Mouse (Mus musculus) MEL (cell line): ENCODE results near the gene Tent2.

Source experiments
- CTCF ChIP-seq, 3 experiments: IDR thresholded peaks in 2 of 3; conservative IDR thresholded peaks in 1 of 3; 2 replicates each; pipeline ENCODE4 v1.5.1; 2011 to 2012; ENCODE audit warnings: low read length in 3 of 3, low read depth in 2 of 3, mild to moderate bottlenecking in 2 of 3, improper control_type of control experiment in 1 of 3, inconsistent platforms in 1 of 3, mixed read lengths in 1 of 3, moderate library complexity in 1 of 3; ENCODE audit not compliant: control insufficient read depth in 1 of 3, insufficient read depth in 1 of 3, poor library complexity in 1 of 3, severe bottlenecking in 1 of 3
- EP300 ChIP-seq, 2 experiments: IDR thresholded peaks; 2 replicates each; pipeline ENCODE4 v1.6.1; 2011; ENCODE audit warnings: improper control_type of control experiment in 2 of 2, low read length in 2 of 2, low read depth in 1 of 2, mild to moderate bottlenecking in 1 of 2
- HCFC1 ChIP-seq: IDR thresholded peaks from 2 replicates; pipeline ENCODE4 v1.6.1; 2012; ENCODE audit warnings: low read depth, mild to moderate bottlenecking, inconsistent platforms, low read length, improper control_type of control experiment, moderate library complexity
- MYC ChIP-seq: IDR thresholded peaks from 2 replicates; pipeline ENCODE4 v1.6.1; 2011; ENCODE audit warnings: low read depth, mild to moderate bottlenecking, low read length, improper control_type of control experiment, moderate library complexity
- POLR2A ChIP-seq, 2 experiments: IDR thresholded peaks; 2 replicates each; pipeline ENCODE4 v1.6.1; 2011 to 2012; ENCODE audit warnings: low read length in 2 of 2, mild to moderate bottlenecking in 2 of 2, control low read depth in 1 of 2, improper control_type of control experiment in 1 of 2, low read depth in 1 of 2, moderate library complexity in 1 of 2; ENCODE audit not compliant: control insufficient read depth in 1 of 2, insufficient read depth in 1 of 2, poor library complexity in 1 of 2
- RCOR1 ChIP-seq: IDR thresholded peaks from 2 replicates; pipeline ENCODE4 v1.6.1; 2012; ENCODE audit warnings: low read depth, mild to moderate bottlenecking, inconsistent platforms, low read length, improper control_type of control experiment
- TBP ChIP-seq: IDR thresholded peaks from 2 replicates; pipeline ENCODE4 v1.8.0; 2011; ENCODE audit warnings: low read depth, low read length, improper control_type of control experiment
- TCF12 ChIP-seq: IDR thresholded peaks from 2 replicates; pipeline ENCODE4 v1.6.1; 2014; ENCODE audit warnings: low read depth, mild to moderate bottlenecking, inconsistent platforms, low read length, improper control_type of control experiment, moderate library complexity
- UBTF ChIP-seq: IDR thresholded peaks from 2 replicates; pipeline ENCODE4 v1.6.1; 2012; ENCODE audit warnings: low read depth, mild to moderate bottlenecking, inconsistent platforms, low read length, improper control_type of control experiment, moderate library complexity, borderline replicate concordance; ENCODE audit not compliant: insufficient read depth
- ZC3H11A ChIP-seq: IDR thresholded peaks from 2 replicates; pipeline ENCODE4 v1.6.1; 2012; ENCODE audit warnings: low read depth, mild to moderate bottlenecking, inconsistent platforms, low read length, improper control_type of control experiment
- ZNF384 ChIP-seq: IDR thresholded peaks from 2 replicates; pipeline ENCODE4 v1.6.1; 2012; ENCODE audit warnings: low read depth, mild to moderate bottlenecking, inconsistent platforms, low read length, improper control_type of control experiment

DNA sequence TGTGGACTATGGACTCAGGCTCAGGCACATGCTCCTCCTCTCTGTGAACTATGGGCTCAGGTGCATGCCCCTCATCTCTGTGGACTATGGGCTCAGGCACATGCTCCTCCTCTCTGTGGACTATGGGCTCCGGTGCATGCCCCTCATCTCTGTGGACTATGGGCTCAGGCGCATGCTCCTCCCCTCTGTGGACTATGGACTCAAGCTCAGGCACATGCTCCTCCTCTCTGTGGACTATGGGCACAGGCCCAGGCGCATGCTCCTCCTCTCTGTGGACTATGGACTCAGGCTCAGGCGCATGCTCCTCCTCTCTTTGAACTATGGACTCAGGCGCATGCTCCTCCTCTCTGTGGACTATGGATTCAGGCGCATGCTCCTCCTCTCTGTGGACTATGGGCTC, 95.5 kb downstream of the Tent2 start:
- TF ChIP-seq POLR2A (IDR thresholded peaks at IDR 0.05; ENCODE audit: control insufficient read depth in 1 of 2, insufficient read depth in 1 of 2, low read depth in 1 of 2, low read length in 2 of 2, poor library complexity in 1 of 2) (no peak), HCFC1 (no peak), RCOR1 (no peak), UBTF (no peak), ZC3H11A (no peak), CTCF (IDR thresholded peaks at IDR 0.05 in 2 of 3, conservative IDR thresholded peaks at IDR 0.05 in 1 of 3; ENCODE audit: control insufficient read depth in 1 of 3, insufficient read depth in 1 of 3, low read depth in 2 of 3, low read length in 3 of 3, poor library complexity in 1 of 3, severe bottlenecking in 1 of 3) (no peak), MYC (no peak), TCF12 (no peak), ZNF384 (no peak), EP300 (IDR thresholded peaks at IDR 0.05; ENCODE audit: low read depth in 1 of 2, low read length in 2 of 2) (no peak), TBP (no peak)
